Mouse (Mus musculus) 3T3-L1 (cell line): ENCODE measurements at regions not wholly inside any gene's neighbourhood (a gene's known extent, or its start where the extent isn't known, plus 50 kb on each side); places are given as distances from the start of the nearest gene placed in this dataset.
A peak's percentile ranks its signal among the peaks of the same experiment; 100 is the strongest.

Experiments used
- DNase-seq: peaks from one replicate; pipeline ENCODE4 v3.0.0-alpha.2; 2015; ENCODE audit warnings: low read depth, low spot score

DNA sequence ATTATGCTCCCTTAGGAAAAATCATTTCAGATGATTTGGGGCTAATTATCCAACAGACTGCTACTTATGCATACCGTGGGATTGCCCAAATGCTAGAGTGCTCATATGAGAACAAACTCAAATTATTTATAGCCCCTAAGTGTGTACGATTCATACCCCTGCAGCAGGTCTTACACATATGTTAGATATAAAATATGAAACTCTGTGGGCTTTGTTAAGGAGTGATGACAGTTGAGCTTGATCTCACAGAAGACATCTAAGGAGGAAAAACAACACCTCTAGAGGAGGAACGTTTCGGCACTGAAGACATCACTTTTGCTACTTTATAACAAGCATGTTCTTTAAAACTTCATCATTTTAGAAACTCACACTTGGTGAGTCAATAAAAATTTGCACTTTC is 1379.3 kb downstream of the Defb40 start:
- DNase-seq = no peak

DNA sequence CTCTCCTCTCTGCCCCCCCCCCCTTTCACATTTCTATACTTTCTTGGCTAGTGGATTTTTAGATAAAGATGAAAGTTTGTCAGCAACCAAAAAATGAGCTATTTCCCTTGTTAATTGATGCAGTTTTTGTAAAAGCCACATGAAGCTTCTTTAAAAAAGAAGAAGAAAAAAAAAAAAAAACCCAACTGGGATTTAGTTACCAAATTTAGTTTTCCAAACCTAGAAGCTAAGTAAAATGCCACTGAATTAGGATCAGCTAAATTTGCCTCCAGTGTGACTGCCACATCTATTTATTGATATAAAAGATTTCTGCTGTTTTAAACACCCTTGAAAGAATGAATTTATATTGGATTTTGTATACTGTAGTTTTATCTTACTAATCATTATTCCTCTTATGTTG is 1381.5 kb downstream of the Defb40 start:
- DNase-seq = no peak

DNA sequence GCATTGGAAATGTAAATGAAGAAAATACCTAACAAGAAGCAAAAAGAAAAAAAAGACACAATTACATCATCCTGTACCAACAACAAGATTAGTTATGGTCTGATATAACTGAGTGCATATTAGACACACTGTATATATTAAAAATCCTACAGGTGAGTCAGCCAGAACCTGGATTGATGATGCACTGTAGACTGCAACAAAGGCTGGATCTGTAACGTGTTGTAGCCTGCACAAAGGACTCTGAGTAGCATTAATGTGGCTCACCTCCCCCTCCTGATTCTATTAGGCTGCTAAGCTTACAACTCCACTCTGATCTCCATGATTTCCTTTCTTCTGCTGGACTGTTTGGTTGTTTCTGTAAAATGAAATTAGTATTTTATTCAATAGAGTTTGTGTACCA is 1383.4 kb downstream of the Defb40 start:
- no peak for DNase-seq

DNA sequence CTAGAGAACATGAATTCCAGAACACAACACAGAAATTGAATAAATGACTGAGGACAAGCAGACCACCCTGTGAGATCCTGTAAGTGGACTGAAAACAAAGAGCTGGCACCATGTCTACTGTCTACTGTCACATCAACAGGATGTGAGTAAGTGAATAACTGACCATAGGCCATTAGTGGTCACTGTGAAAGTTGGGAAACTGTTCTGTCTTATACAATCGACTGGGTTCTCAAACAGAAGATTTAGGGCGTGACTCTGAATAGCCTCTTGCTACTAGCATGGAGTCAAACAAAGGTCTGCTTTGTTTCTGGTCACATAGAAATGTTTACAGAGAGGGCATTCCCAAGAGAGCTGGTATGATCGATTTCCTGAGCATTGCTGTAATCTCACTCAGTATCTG is 1387.9 kb downstream of the Defb40 start:
- peak; percentile 34 for DNase-seq

DNA sequence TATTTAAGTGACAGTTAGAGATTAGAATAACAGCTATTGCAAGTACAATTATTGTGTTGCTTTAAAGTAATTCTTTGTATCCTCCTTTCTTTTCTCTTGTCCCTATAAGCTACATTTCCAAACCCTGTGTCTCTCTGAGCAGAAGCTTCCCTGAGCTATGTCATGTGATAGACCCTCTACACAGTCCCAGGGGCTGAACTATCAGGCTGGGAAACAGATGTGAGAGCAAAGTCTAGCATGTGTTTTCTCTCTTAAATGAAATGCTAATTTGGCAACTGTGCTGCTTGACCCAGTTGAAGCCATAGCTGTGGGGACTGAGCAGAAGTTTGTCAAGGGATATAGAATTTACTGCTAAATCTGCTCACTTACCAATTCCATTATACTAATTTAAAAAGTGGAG is 1389.9 kb downstream of the Defb40 start:
- DNase-seq = no peak

DNA sequence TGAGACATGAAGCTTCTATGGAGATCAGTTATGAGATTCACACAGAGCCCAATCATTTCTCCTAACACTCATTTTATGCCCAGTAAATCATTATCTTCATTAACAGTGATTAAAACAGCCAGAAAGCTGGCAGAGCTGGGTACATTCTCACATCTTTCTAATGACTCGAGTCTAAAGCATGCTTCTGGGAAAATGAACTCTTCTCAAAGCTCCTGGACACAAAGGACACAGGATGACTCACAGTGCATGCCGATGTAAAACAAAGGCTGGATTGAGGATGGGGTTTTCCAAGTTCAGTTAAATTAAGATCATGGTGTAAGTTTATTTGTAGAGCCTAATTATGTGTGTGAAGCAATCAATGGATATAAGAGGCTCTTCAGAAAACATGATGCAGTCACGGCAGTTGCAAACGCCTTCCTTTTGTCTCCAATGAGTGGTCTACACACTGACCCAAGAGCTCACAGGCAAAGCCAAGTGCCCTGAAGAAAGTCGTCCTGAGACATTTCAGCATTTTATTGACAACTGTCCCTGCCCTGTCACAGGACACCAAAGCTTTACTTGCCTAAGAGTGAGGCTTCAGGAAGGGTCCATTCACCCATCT is 1390.7 kb downstream of the Defb40 start:
- DNase-seq = peak; percentile 6
